Mouse (Mus musculus) granulocyte monocyte progenitor cell, adult 5-6 weeks (primary cell): ENCODE measurements around the gene Mab21l2. TPM values are rescaled to one million over a fixed set of nuclear protein-coding genes. Genes with fewer than 3 reads are reported as not detected.

ENCODE experiments used
- ATAC-seq: replicated peaks from 2 replicates; pipeline ENCODE4 v1.8.0; 2016; ENCODE audit warnings: mild to moderate bottlenecking, moderate TSS enrichment, inconsistent platforms; ENCODE audit not compliant: poor library complexity, severe bottlenecking
- total RNA-seq, 2 experiments: library from RNA; stranded (forward) in 1 of 2; stranded (reverse) in 1 of 2; fragments of 200-712, 200-1000 nt in 1 of 2; fragments of >200 nt in 1 of 2; fragmentation: Nextera tagmentation in 1 of 2; gene quantifications; 2 replicates each; pipeline ENCODE4 v1.2.3; 2014 to 2017

Mab21l2 gene
- total RNA-seq (2014; fragmentation: Nextera tagmentation) = not detected in 2 replicates
- not detected in 2 replicates for total RNA-seq (2017)

DNA sequence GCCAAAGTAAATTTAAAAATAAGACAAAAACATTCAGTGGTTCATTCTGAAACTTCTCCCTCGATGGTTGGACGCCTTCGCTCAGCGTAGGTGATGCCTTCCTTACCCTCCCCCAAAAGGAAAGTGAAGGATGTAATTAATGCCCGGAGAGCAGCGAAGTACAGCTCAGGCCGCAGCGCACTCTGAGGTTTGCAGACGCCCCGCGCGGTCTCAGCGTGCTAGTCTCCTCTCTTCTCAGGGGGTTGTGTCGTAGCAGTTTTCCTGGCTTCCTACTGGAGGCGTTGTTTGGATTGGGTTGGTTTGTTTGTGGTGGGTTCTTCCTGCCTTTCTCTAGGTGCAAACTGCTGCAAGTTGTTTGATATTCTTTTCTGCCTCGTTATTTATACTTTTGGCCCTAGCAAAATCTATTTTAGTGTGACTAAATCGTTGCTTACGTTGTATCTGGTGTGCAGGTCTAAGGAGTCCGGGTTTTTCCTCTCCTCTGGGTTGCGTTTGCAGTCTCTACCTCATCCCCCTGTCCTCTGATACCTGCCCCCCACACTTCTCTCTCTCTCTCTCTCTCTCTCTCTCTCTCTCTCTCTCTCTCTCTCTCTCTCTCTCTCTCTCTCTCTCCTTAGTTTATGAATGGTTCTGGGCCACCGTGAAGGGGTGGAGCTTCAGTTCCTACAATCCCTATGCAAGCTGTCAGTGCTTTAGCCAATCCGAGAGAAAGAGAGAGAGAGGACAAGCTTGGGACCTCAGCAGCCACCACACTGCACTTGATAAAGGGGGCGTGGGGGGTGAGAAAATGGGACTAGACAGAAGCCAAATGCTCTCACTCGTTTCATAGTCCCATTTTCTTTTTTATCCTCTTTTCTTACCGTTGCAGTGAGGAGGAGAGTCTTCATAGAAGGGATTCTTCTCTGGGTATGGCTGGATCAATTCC lies at the start of gene Mab21l2:
Gene Mab21l2 (minus strand): TSS at position 539 of the 925 bp plus-strand sequence.
- ATAC-seq = peak; percentile 48

- ATAC-seq = no peak
Measured at GRCm38 (mm10) chr3:86575312-86575711, 26.9 kb upstream of the Mab21l2 start.

DNA sequence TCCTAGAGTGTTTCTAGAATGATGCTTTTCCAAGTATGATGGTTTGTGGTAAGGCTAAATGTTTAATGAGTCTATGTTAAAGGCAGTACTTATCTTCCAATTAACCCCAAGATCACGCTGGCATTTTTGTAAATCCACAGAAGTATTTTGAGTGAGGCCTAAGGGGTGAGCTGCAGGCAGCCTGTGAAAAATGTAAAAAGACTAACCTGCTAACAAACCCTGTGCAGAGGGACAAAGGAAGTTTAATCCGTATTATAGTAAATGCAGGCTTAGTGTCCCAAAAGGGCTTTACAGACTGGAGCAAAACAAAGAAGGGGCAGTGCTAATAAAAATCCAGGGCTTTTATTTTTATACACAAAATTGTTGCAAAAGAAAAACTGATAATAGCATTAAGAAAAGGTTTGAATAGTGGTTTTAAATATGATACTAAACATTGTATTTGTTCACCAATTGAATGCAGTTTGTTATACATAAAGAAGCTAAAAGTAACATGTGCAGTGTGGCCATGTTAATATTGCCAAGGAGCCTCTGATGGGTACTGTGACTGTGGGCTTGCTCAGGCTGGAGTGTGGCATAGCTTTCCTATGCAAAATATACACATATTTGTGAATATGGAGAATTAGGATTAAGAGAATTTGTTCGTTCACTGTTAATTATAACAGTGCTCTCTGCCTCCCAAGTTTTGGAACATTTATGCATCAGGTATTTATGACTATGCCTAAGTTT lies 24.3 kb upstream of the Mab21l2 start:
- ATAC-seq = no peak

DNA sequence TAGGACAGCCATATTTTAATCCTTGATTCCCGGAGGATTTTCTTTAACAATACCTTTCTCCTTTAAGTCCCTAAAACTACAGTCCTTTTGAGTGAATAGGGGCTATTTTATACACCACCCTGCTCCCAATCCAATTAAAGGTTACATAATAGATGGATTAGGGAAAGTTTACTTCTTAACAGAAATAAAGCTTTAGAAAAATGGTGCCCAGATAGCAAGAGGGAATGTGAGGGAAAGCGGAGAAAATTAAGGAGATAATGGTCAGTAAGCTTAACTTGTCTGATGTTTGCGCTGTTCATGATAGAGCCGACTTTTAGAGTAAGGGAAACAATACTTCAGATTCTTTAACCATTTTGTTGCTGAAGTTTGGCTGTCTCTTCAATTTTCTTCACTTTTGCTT lies 23.1 kb upstream of the Mab21l2 start:
- ATAC-seq = no peak

DNA sequence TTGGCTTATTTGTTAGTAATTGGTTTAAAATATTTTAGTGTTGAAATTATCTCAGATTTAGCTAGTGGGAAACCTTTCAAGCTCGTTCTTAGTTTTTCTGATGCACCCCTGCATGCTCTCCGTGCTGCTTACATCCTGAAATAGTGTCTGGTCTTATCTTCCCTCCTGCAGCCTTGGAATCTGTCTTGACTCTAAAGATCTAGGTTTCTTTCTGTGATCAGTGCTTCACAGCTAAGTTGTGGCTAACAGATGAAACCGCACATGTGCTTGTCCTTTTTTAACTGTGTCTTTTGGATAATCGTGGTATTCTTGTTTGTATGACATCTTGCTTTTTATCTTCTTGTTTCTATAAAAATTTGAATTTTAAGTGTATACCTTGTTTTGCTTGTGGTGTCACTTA lies 18.9 kb upstream of the Mab21l2 start:
- ATAC-seq = no peak

- ATAC-seq = no peak
Measured at GRCm38 (mm10) chr3:86561396-86561795, 13.0 kb upstream of the Mab21l2 start.

- no peak for ATAC-seq
Measured at GRCm38 (mm10) chr3:86561023-86561344, 12.6 kb upstream of the Mab21l2 start.

DNA sequence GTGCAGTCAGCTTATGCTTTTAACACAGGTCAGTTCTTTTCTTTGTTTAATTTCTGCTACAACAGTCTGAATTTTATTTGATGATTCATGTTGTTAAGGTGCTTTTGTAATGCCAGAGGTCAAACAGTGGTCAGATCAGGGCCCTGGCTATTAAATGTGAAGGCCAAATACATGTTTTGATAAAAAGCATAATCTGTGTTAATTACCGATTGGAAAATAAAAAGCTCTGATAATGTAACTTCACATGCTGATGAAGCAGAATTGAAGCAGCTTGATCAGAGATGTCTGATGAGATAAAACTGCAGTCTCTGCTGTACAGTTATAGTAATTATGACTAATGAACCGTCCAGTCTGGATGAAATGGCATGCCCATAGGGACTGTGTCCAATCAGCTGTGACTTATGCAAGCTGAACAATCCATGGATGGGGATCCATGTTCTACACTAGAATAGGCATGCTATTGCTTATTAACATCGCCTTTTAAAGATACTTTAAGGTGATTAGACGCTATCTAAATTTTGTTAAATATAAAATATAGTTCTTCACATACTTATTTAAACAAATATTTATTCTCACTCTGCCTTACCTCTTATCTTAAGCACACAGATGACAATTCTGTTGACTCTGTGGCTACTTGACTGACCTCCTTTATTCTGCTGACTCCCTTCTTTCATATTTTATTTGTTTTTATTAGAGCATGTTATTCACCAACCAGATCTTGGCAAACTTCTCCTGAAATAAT lies 12.0 kb upstream of the Mab21l2 start:
- ATAC-seq = no peak

DNA sequence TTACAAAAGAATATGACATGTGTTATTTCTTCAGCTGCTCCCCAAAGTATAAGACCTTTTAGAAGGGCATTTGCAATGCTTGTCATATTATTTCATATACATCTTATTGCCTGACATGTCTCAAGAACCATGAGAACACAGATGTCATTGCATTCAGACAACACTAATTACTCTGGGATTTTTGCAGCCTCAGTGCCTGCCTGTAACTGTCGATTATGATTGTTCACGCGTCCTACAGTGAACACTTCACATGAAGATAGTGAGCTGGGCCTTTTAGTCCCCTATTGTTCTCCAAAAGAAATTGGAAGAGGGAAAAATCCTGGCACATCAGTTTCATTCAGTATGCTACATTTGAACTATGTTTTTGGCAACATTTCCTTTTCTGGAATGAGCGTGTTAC lies 11.2 kb upstream of the Mab21l2 start:
- ATAC-seq = no peak

GRCm38 (mm10) chr3:86558976-86559375 lies 10.5 kb upstream of the Mab21l2 start:
- no peak for ATAC-seq

DNA sequence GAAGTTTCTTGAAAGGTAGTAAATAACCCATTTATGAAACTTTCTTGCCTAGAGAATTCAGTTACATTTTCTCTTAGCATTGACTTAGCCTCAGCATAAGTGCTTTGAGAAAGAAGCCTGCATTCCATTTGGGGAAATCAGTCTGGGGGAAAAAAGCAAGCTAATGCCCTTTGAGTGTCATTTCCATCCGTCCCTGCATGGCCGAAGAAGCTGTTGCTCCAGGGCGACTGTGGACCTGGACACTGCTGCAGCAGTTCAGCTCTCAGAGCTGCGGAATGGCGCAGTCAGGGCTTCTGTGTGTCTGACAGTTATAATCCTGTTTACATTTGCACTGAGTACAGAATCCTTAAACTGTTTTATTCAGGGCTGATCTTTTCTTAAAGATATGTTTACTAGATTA lies 3.7 kb upstream of the Mab21l2 start:
- no peak for ATAC-seq

GRCm38 (mm10) chr3:86551011-86551728 lies 2.7 kb upstream of the Mab21l2 start:
- ATAC-seq = no peak

DNA sequence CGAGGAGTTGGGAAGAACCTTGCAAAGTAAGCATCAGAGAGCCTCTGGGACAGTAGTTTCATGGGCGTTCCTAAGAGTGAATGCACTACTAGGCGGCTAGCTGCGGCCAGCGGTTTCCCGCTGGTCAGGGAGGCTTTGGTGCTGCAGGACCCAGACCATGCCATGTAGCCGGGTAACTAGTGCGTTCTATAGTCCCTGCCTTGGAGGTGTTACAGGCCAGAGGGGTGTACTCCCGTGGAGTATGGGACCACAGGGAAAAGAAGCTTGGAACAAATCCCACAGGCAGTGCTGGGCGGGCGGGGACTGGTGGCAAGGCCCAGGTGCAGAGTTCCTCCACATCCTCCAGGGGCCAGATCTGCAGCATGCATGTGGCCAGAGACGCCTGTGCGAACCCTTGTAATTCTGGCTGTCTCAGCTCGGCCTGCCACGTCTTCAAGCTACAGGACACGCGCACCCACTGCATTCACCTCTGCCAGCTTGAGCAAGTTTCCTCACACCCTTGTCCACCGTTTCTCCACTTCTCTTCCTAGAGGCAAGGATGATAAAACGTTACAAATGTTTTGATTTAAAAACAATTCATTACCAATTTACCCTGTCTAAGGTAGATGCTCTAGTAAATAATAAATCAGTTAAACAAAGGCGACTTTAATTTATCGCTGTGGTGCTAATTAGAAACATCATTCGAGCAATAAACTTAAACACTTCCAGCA lies 2.0 kb upstream of the Mab21l2 start:
- ATAC-seq = no peak

- peak; percentile 39 for ATAC-seq
Measured at GRCm38 (mm10) chr3:86547251-86547791, 1.1 kb downstream of the Mab21l2 start.

- peak; percentile 65 for ATAC-seq
Measured at GRCm38 (mm10) chr3:86546471-86547250, 1.8 kb downstream of the Mab21l2 start.

GRCm38 (mm10) chr3:86545945-86546344 lies 2.5 kb downstream of the Mab21l2 start:
- no peak for ATAC-seq

- no peak for ATAC-seq
Measured at GRCm38 (mm10) chr3:86544785-86545184, 3.6 kb downstream of the Mab21l2 start.

- ATAC-seq = no peak
Measured at GRCm38 (mm10) chr3:86541863-86542397, 6.5 kb downstream of the Mab21l2 start.
